Mouse (Mus musculus): Measurements from ENCODE around the gene Mapk9. TPM values are rescaled to one million over a fixed set of nuclear protein-coding genes. Genes with fewer than 3 reads are reported as not detected.

Mapk9 gene
- total and polyA plus RNA-seq, 3 experiments, result 43.1 to 52.8 TPM; not detected in 1

DNA sequence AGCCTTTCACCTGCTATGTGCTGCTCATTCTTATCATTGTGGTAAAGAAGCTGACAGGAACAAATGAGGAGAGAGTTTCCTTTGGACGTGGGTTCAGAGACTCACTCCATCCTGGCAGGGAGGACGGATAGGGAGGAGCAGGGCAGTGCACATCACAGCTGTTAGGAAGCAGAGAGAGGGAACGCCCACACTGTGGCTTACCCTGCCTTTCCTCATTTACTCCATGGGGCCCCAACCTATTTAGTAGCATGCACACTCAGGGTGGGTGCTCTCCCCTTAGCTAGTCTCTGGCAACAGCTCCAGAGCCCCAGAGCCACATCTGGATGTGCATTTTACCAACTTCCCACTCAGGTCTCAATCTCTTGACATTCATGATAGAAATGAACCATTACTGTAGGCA, 3.8 kb upstream of the Mapk9 start:
- TF ChIP-seq CTCF (IDR thresholded peaks at IDR 0.05 in 2 of 3, conservative IDR thresholded peaks at IDR 0.05 in 1 of 3; ENCODE audit: control insufficient read depth in 1 of 3, insufficient read depth in 1 of 3, low read depth in 2 of 3, low read length in 3 of 3, poor library complexity in 1 of 3, severe bottlenecking in 1 of 3), result no peak
- no peak for TF ChIP-seq MAZ (IDR thresholded peaks at IDR 0.05; ENCODE audit: low read depth, low read length)
- TF ChIP-seq TCF12 (IDR thresholded peaks at IDR 0.05; ENCODE audit: low read depth, low read length), result no peak
- no peak for TF ChIP-seq UBTF (IDR thresholded peaks at IDR 0.05; ENCODE audit: borderline replicate concordance, insufficient read depth, low read depth, low read length)
- no peak for TF ChIP-seq GATA1 (IDR thresholded peaks at IDR 0.05; ENCODE audit: low read depth, low read length)
- no peak overlapping the region for H3K27ac ChIP-seq (ENCODE audit: control insufficient read depth, low read depth, low read length)
- H3K4me3 ChIP-seq (ENCODE audit: control insufficient read depth in 1 of 2, insufficient read depth in 1 of 2, low read depth in 2 of 2, low read length in 2 of 2), result no peak overlapping the region
- no peak overlapping the region for H3K9ac ChIP-seq (ENCODE audit: control insufficient read depth, low read depth, low read length, poor library complexity, severe bottlenecking)
- no peak for DNase-seq (ENCODE audit: low read depth, low spot score)
- H3K27me3 ChIP-seq (ENCODE audit: control insufficient read depth in 1 of 2, insufficient read depth in 2 of 2, low read length in 2 of 2), result no peaks in the 10 kb centered on the region
- H3K79me2 ChIP-seq (ENCODE audit: control insufficient read depth, insufficient read depth, low read length, poor library complexity), result peaks cover 5% of the 10 kb centered on the region; the same call in 1 of the 2 replicates
- peaks cover 0 to 11% of the 10 kb centered on the region in 2 experiments; a peak in 2 of 4 replicates for H3K36me3 ChIP-seq (ENCODE audit: control insufficient read depth in 1 of 2, insufficient read depth in 2 of 2, low read length in 2 of 2)
- no peaks in the 10 kb centered on the region for H3K9me3 ChIP-seq (replicated peaks; ENCODE audit: insufficient read depth, low read length)
- H3K4me1 ChIP-seq (ENCODE audit: control insufficient read depth in 1 of 2, insufficient read depth in 2 of 2, low read length in 2 of 2), result peaks cover 0 to 13% of the 10 kb centered on the region in 2 experiments; a peak in 3 of 4 replicates

GRCm38 (mm10) chr11:49844311-49844710, 2.2 kb upstream of the Mapk9 start:
- no peak for DNase-seq (ENCODE audit: low read depth, low spot score)
- Histone ChIP-seq H3K9ac (ENCODE audit: control insufficient read depth, low read depth, low read length, poor library complexity, severe bottlenecking) (no peak overlapping the region), H3K4me1 (ENCODE audit: control insufficient read depth in 1 of 2, insufficient read depth in 2 of 2, low read length in 2 of 2) (peaks cover 7 to 20% of the 10 kb centered on the region in 2 experiments), H3K9me3 (replicated peaks; ENCODE audit: insufficient read depth, low read length) (no peaks in the 10 kb centered on the region), H3K79me2 (ENCODE audit: control insufficient read depth, insufficient read depth, low read length, poor library complexity) (peaks cover 13% of the 10 kb centered on the region), H3K36me3 (ENCODE audit: control insufficient read depth in 1 of 2, insufficient read depth in 2 of 2, low read length in 2 of 2) (peaks cover 0 to 15% of the 10 kb centered on the region in 2 experiments; a peak in 2 of 4 replicates), H3K4me3 (ENCODE audit: control insufficient read depth in 1 of 2, insufficient read depth in 1 of 2, low read depth in 2 of 2, low read length in 2 of 2) (no peak overlapping the region), H3K27me3 (ENCODE audit: control insufficient read depth in 1 of 2, insufficient read depth in 2 of 2, low read length in 2 of 2) (no peaks in the 10 kb centered on the region), H3K27ac (ENCODE audit: control insufficient read depth, low read depth, low read length) (no peak overlapping the region)
- TF ChIP-seq HCFC1 (IDR thresholded peaks at IDR 0.05; ENCODE audit: low read depth, low read length) (no peak), SMC3 (IDR thresholded peaks at IDR 0.05; ENCODE audit: low read depth, low read length) (no peak), CHD1 (IDR thresholded peaks at IDR 0.05; ENCODE audit: low read depth, low read length) (no peak), MAFK (IDR thresholded peaks at IDR 0.05; ENCODE audit: borderline replicate concordance, low read depth, low read length) (no peak), CHD2 (IDR thresholded peaks at IDR 0.05; ENCODE audit: low read length) (no peak), USF1 (IDR thresholded peaks at IDR 0.05; ENCODE audit: low read depth, low read length) (no peak), UBTF (IDR thresholded peaks at IDR 0.05; ENCODE audit: borderline replicate concordance, insufficient read depth, low read depth, low read length) (no peak), POLR2AphosphoS2 (IDR thresholded peaks at IDR 0.05; ENCODE audit: low read length) (no peak), ZNF384 (IDR thresholded peaks at IDR 0.05; ENCODE audit: low read depth, low read length) (no peak), KAT2A (conservative IDR thresholded peaks at IDR 0.05; ENCODE audit: low read depth, low read length) (no peak), ZC3H11A (IDR thresholded peaks at IDR 0.05; ENCODE audit: low read depth, low read length) (no peak), GATA1 (IDR thresholded peaks at IDR 0.05; ENCODE audit: low read depth, low read length) (no peak), MYB (IDR thresholded peaks at IDR 0.05; ENCODE audit: low read depth, low read length) (no peak), MAZ (IDR thresholded peaks at IDR 0.05; ENCODE audit: low read depth, low read length) (no peak), MYC (IDR thresholded peaks at IDR 0.05; ENCODE audit: low read depth, low read length) (no peak), E2F4 (IDR thresholded peaks at IDR 0.05; ENCODE audit: borderline replicate concordance, low read depth, low read length) (no peak), ZMIZ1 (IDR thresholded peaks at IDR 0.05; ENCODE audit: low read depth, low read length) (no peak), MAX (IDR thresholded peaks at IDR 0.05; ENCODE audit: low read length) (no peak), EP300 (IDR thresholded peaks at IDR 0.05; ENCODE audit: low read depth in 1 of 2, low read length in 2 of 2) (no peak), TBP (IDR thresholded peaks at IDR 0.05; ENCODE audit: low read depth, low read length) (no peak)

All from MEL (cell line).